Mouse (Mus musculus): ENCODE results near the gene Coro1b.

DNA sequence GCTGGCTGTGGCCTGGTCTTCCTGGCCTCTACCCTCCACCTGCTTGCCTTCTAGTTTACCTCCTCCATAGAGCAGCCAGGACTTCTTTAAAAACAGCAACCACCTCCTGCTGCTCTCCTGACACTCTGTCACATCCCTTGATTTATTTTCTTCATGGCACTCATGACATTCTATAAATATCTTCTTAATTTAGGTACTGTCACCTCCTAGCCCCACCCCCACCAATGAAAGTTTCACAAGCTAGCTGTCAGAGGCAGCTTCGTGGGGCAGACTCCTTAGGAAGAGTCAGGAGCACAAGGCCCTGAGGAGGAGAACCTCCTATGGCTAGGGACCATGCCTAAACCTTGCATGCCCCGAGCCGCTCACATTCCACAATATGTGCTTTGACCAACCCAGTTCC, 38.9 kb downstream of the Coro1b start:
- no peak for TF ChIP-seq MAX (IDR thresholded peaks at IDR 0.05; ENCODE audit: low read depth)
- no peak for TF ChIP-seq USF1 (IDR thresholded peaks at IDR 0.05; ENCODE audit: low read depth)
- TF ChIP-seq POLR2A (IDR thresholded peaks at IDR 0.05; ENCODE audit: insufficient read length, low read depth), result no peak
- no peak for TF ChIP-seq MYOG (IDR thresholded peaks at IDR 0.05; ENCODE audit: control insufficient read depth in 1 of 3, insufficient read depth in 1 of 3, insufficient read length in 2 of 3, low read depth in 2 of 3)
- no peak for TF ChIP-seq TCF12 (IDR thresholded peaks at IDR 0.05; ENCODE audit: insufficient read depth, poor library complexity, severe bottlenecking)
- no peak for TF ChIP-seq CEBPB (IDR thresholded peaks at IDR 0.05; ENCODE audit: insufficient read depth, poor library complexity, severe bottlenecking)
- TF ChIP-seq MYOD1 (IDR thresholded peaks at IDR 0.05; ENCODE audit: control insufficient read depth in 1 of 3, insufficient read length in 2 of 3, low read depth in 2 of 3), result no peak
- no peak for TF ChIP-seq POLR2AphosphoS2 (IDR thresholded peaks at IDR 0.05; ENCODE audit: insufficient read length, low read depth)

All from myocyte (in vitro differentiated cells).